Mouse (Mus musculus): ENCODE data around the gene Stxbp1. TPM values are rescaled to one million over a fixed set of nuclear protein-coding genes. Genes with fewer than 3 reads are reported as not detected.

Stxbp1 gene
- polyA plus RNA-seq, 1 experiment from 2014 or later: 240 TPM

DNA sequence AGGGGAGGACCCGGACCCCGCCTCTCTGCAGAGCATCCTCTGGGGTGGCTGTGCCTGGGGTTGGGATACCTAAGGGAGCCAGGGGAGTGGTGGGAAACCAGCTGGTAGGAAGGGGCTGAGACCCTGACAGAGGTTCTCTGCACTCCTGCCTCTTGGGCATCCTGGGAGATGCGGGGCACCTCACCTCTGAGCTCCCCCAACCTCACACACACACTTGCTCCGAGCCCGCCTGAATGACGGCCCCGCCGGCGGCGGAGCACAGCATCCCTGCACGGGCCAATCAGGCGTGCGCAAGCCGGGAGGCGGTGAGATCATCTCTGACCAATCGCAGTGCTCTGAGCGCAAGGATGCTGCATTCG is 104.9 kb downstream of the Stxbp1 start:
- H3K4me1 ChIP-seq (ENCODE audit: control insufficient read depth, insufficient read depth, low read length): peaks cover 18% of the 10 kb centered on the region
- peaks cover 30% of the 10 kb centered on the region for H3K36me3 ChIP-seq (ENCODE audit: control insufficient read depth, insufficient read depth, low read length)
- H3K27ac ChIP-seq (replicated peaks; ENCODE audit: low read depth, low read length): peak overlapping the region; percentile 86
- peak overlapping the region; percentile 85 for H3K9ac ChIP-seq (replicated peaks; ENCODE audit: low read length)
- H3K27me3 ChIP-seq (ENCODE audit: control insufficient read depth, insufficient read depth, low read length): no peaks in the 10 kb centered on the region
- DNase-seq (peak; percentile 94), ATAC-seq (ENCODE audit: low FRiP score, low TSS enrichment) (peak; percentile 89)
- under 1% methylated on average over 18 of the region's 18 CpGs for WGBS
- H3K4me2 ChIP-seq (ENCODE audit: low read length): peak overlapping the region; percentile 82
- H3K9me3 ChIP-seq (ENCODE audit: control insufficient read depth, low read length): no peaks in the 10 kb centered on the region
- H3K4me3 ChIP-seq (replicated peaks; ENCODE audit: low read depth, low read length): peak overlapping the region; percentile 82

DNA sequence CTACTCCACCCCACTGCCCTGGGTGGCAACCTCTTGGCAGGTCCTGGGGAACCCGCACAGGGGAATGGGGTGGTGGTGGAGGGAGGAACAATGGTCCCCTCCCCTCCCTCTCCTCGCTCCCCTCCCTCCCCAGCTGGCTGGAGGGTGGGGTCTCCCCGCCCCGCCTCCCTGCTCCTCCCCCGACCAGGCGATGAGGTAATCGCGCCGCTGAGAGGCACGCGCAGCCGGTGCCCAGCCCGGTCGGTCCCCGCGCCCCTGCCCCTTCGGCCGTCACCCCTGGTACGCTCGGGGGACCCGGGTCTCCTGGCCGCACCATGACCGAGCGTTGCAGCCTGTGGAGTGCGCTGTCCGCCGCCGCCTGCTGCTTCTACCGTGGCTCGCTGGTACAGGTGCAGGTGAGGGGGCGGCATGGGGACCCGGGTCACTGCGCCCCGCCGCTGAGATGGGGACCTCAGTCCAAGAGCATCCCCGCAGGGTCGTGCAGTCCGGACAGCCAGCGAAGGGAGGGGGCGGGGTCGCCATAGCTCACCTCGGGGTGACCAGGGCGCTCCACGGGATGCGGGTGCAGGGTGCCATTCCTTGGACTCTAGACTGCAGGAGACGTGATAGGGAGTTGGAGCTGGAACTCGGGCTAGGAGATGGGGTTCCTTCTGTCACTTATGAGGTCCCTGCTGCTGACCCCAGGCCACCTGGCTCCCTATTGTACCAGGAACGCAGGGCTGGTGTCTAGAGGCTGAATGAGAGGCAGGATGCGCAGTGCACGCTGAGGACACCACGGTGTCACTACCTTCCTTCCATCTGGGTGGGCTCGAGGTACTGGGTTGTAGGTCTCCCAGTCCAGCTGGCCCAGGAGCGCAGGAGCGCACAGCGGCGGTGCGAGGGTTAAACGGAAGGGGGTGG is 105.5 kb downstream of the Stxbp1 start:
- peak overlapping the region; percentile 82 for H3K4me3 ChIP-seq (replicated peaks; ENCODE audit: low read depth, low read length)
- peak overlapping the region; percentile 82 for H3K4me2 ChIP-seq (ENCODE audit: low read length)
- H3K9me3 ChIP-seq (ENCODE audit: control insufficient read depth, low read length): no peaks in the 10 kb centered on the region
- ATAC-seq (ENCODE audit: low FRiP score, low TSS enrichment) (peak; percentile 60), DNase-seq (peak; percentile 87)
- peaks cover 24% of the 10 kb centered on the region for H3K36me3 ChIP-seq (ENCODE audit: control insufficient read depth, insufficient read depth, low read length)
- peak overlapping the region; percentile 85 for H3K9ac ChIP-seq (replicated peaks; ENCODE audit: low read length)
- H3K27ac ChIP-seq (replicated peaks; ENCODE audit: low read depth, low read length): peak overlapping the region; percentile 86
- H3K27me3 ChIP-seq (ENCODE audit: control insufficient read depth, insufficient read depth, low read length): no peaks in the 10 kb centered on the region
- H3K4me1 ChIP-seq (ENCODE audit: control insufficient read depth, insufficient read depth, low read length): peaks cover 18% of the 10 kb centered on the region
- 2% methylated on average over 54 of the region's 58 CpGs for WGBS

DNA sequence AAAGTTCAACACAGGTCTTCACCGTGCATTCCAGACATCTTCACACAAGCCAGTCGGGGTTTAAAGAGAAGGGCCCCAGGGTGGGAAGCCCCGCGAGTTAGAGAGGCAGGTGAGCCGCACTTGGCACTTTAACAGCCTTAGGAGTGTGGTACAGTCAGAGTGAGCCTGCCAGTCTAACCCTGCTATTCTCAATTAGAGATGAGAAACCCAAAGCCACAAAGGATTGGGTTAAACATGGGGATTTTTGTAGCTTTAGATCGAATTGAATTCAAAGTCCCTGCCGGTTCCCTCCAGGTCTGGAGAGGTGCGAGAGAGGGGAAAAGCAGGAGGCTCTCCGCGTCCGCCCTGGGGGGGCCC is 106.2 kb downstream of the Stxbp1 start, which contains the start of gene 6330409D20Rik:
TSS of gene 6330409D20Rik (minus strand) at position 101 of the 357 bp plus-strand sequence.
- no peak for DNase-seq
- H3K9me3 ChIP-seq (ENCODE audit: control insufficient read depth, low read length): no peaks in the 10 kb centered on the region
- H3K4me1 ChIP-seq (ENCODE audit: control insufficient read depth, insufficient read depth, low read length): peaks cover 18% of the 10 kb centered on the region
- peaks cover 17% of the 10 kb centered on the region for H3K36me3 ChIP-seq (ENCODE audit: control insufficient read depth, insufficient read depth, low read length)
- H3K4me2 ChIP-seq (ENCODE audit: low read length): peak within 1 kb of the TSS; percentile 82
- no peak for ATAC-seq (ENCODE audit: low FRiP score, low TSS enrichment)
- WGBS: 6% methylated on average over 11 of the region's 11 CpGs
- peak within 1 kb of the TSS; percentile 82 for H3K4me3 ChIP-seq (replicated peaks; ENCODE audit: low read depth, low read length)
- H3K9ac ChIP-seq (replicated peaks; ENCODE audit: low read length): peak within 1 kb of the TSS; percentile 85
- H3K27ac ChIP-seq (replicated peaks; ENCODE audit: low read depth, low read length): peak within 1 kb of the TSS; percentile 86
- H3K27me3 ChIP-seq (ENCODE audit: control insufficient read depth, insufficient read depth, low read length): no peaks in the 10 kb centered on the region

- Histone ChIP-seq H3K4me3 (replicated peaks; ENCODE audit: low read depth, low read length) (no peak overlapping the region), H3K9me3 (ENCODE audit: control insufficient read depth, low read length) (no peaks in the 10 kb centered on the region), H3K4me2 (ENCODE audit: low read length) (no peak overlapping the region), H3K4me1 (ENCODE audit: control insufficient read depth, insufficient read depth, low read length) (peaks cover 18% of the 10 kb centered on the region), H3K27me3 (ENCODE audit: control insufficient read depth, insufficient read depth, low read length) (no peaks in the 10 kb centered on the region), H3K36me3 (ENCODE audit: control insufficient read depth, insufficient read depth, low read length) (0 out of 2 replicates have a peak, but pooled peaks cover 3% of the 10 kb centered on the region), H3K27ac (replicated peaks; ENCODE audit: low read depth, low read length) (no peak overlapping the region), H3K9ac (replicated peaks; ENCODE audit: low read length) (no peak overlapping the region)
- WGBS: 72% methylated on average over 4 of the region's 4 CpGs
- DNase-seq (no peak), ATAC-seq (ENCODE audit: low FRiP score, low TSS enrichment) (no peak)
These were observed 107.7 kb downstream of the Stxbp1 start for GRCm38 (mm10) chr2:32739311-32739710.

Other genes starting within 250 kb of the Stxbp1 start
- 7.6 and 10.2 TPM in 2 replicates for gene St6galnac6, start 247.5 kb downstream of the Stxbp1 start, polyA plus RNA-seq (2014; fragmentation: Nextera tagmentation; extraction: Ambion mirVana)
- gene Ak1, start 225.5 kb downstream of the Stxbp1 start, polyA plus RNA-seq (2014; fragmentation: Nextera tagmentation; extraction: Ambion mirVana): 69.2 and 76.2 TPM in 2 replicates
- gene Eng, start 200.7 kb downstream of the Stxbp1 start, polyA plus RNA-seq (2014; fragmentation: Nextera tagmentation; extraction: Ambion mirVana): 13.5 and 23.8 TPM in 2 replicates
- gene Fpgs, start 143.1 kb downstream of the Stxbp1 start, polyA plus RNA-seq (2014; fragmentation: Nextera tagmentation; extraction: Ambion mirVana): 15.3 and 15.6 TPM in 2 replicates
- gene Cdk9, start 134.2 kb downstream of the Stxbp1 start, polyA plus RNA-seq (2014; fragmentation: Nextera tagmentation; extraction: Ambion mirVana): 61.4 and 76.5 TPM in 2 replicates
- gene Sh2d3c, start 126.2 kb downstream of the Stxbp1 start, polyA plus RNA-seq (2014; fragmentation: Nextera tagmentation; extraction: Ambion mirVana): 45.8 and 45.9 TPM in 2 replicates
- 3.2 and 4.6 TPM in 2 replicates for gene 6330409D20Rik, start 106.2 kb downstream of the Stxbp1 start, polyA plus RNA-seq (2014; fragmentation: Nextera tagmentation; extraction: Ambion mirVana)
- gene Tor2a, start 90.0 kb downstream of the Stxbp1 start, polyA plus RNA-seq (2014; fragmentation: Nextera tagmentation; extraction: Ambion mirVana): 50.5 and 51.1 TPM in 2 replicates
- gene Ttc16, start 71.6 kb downstream of the Stxbp1 start, polyA plus RNA-seq (2014; fragmentation: Nextera tagmentation; extraction: Ambion mirVana): 0.41 and 0.80 TPM in 2 replicates
- gene Ptrh1, start 71.5 kb downstream of the Stxbp1 start, polyA plus RNA-seq (2014; fragmentation: Nextera tagmentation; extraction: Ambion mirVana): 3.5 TPM in 2 replicates
- 0.38 and 0.39 TPM in 2 replicates for gene Cfap157, start 62.8 kb downstream of the Stxbp1 start, polyA plus RNA-seq (2014; fragmentation: Nextera tagmentation; extraction: Ambion mirVana)
- 13.6 and 19.8 TPM in 2 replicates for gene Fam129b, start 28.9 kb upstream of the Stxbp1 start, polyA plus RNA-seq (2014; fragmentation: Nextera tagmentation; extraction: Ambion mirVana)
- gene Rpl12, start 114.3 kb upstream of the Stxbp1 start, polyA plus RNA-seq (2014; fragmentation: Nextera tagmentation; extraction: Ambion mirVana): 105 and 110 TPM in 2 replicates
- gene Lrsam1, start 114.4 kb upstream of the Stxbp1 start, polyA plus RNA-seq (2014; fragmentation: Nextera tagmentation; extraction: Ambion mirVana): 19.8 and 20.2 TPM in 2 replicates
- gene Slc2a8, start 134.8 kb upstream of the Stxbp1 start, polyA plus RNA-seq (2014; fragmentation: Nextera tagmentation; extraction: Ambion mirVana): 16.0 and 18.2 TPM in 2 replicates